Mouse (Mus musculus): ENCODE results near the gene Vmn2r116.
"Not testable (repeated sequence)": the region's sequence is repeated elsewhere in the genome, so short reads cannot be mapped to it uniquely, and the experiment has no call there.

Gene Vmn2r116

GRCm38 (mm10) chr17:23384304-23384703 lies at the start of gene Vmn2r116:
Gene Vmn2r116, plus strand, starts transcription at chr17:23384604.
- not testable (repeated sequence) for DNase-seq (ENCODE audit: low read depth, low spot score)

DNA sequence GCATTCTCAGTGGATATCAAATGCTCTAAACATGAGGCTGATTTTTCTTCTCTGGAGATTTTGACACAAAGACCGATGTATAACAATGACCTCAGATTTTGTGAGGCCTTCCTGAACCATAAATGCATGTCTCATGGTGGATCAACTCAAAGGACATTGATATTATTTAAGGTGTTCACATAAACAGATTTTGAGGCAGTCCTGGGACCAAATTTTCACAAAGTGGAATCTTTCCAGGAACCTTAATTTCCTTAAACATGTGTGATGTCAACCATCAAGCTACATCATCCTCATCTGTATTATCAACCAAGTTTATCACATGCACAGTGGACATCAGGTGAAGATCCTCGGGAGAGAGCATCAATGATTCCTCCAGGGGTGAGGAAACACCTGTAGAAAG lies 41.0 kb upstream of the Vmn2r116 start, which contains the start of gene Vmn2r115:
Gene Vmn2r115 (plus strand): TSS at position 301 of the 400 bp plus-strand sequence.
- DNase-seq (ENCODE audit: low read depth, low spot score), result not testable (repeated sequence)

DNA sequence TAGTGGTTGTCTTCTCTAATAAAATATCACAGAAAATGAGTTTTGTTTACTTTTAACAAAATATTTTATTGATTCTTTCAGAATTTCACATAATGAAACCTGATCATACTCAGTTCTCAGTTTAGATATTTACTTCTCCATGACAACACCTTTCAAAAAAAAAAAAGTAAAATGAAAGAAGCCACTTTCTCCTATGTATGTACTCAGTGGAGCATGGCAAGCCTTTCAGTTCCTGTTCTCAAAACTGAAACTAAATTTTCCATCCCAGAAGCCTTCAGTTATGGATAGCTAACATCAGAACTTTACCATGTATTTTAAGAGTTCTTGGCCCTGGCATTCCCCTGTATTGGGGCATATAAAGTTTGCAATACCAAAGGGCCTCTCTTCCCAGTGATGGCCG lies 32.8 kb upstream of the Vmn2r116 start:
- no peak for DNase-seq (ENCODE audit: low read depth, low spot score)

GRCm38 (mm10) chr17:23433150-23433679 lies 48.8 kb downstream of the Vmn2r116 start:
- no peak for DNase-seq (ENCODE audit: low read depth, low spot score)

All from brain, embryonic 18.5 days (tissue).